Mouse (Mus musculus) midbrain, postnatal 0 days (tissue): Measurements from ENCODE around the gene Calm3. TPM values are rescaled to one million over a fixed set of nuclear protein-coding genes. Genes with fewer than 3 reads are reported as not detected.
"Not testable (repeated sequence)": the region's sequence is repeated elsewhere in the genome, so short reads cannot be mapped to it uniquely, and the experiment has no call there.

ENCODE experiments used
- ATAC-seq: fragments of 200-750 bp; cut with Nextera tagmentation; 2 replicates; pipeline ENCODE4 v1.8.0; 2017; ENCODE audit warnings: moderate number of reproducible peaks, mild to moderate bottlenecking, moderate TSS enrichment, moderate library complexity; ENCODE audit not compliant: low FRiP score
- DNase-seq: peaks from one replicate; pipeline ENCODE4 v3.0.0-alpha.2; 2015; ENCODE audit warnings: low spot score
- H3K27ac ChIP-seq: fragments of 300-500 bp; sonication (generic); 2 replicates; pipeline ENCODE4 v1.5.1; 2014; ENCODE audit warnings: low read depth, mild to moderate bottlenecking, low read length, mixed read lengths
- H3K27me3 ChIP-seq: fragments of 300-500 bp; sonication (generic); 2 replicates; pipeline ENCODE4 v1.6.1; 2014; ENCODE audit warnings: low read length, control low read depth, mixed read lengths; ENCODE audit not compliant: insufficient read depth
- H3K36me3 ChIP-seq: fragments of 300-500 bp; sonication (generic); 2 replicates; pipeline ENCODE4 v1.6.1; 2014; ENCODE audit warnings: low read length, control low read depth, mixed read lengths; ENCODE audit not compliant: insufficient read depth
- H3K4me1 ChIP-seq: fragments of 300-500 bp; sonication (generic); 2 replicates; pipeline ENCODE4 v1.6.1; 2014; ENCODE audit warnings: mild to moderate bottlenecking, control low read depth, antibody characterized with exemption, low read length, mixed read lengths; ENCODE audit not compliant: insufficient read depth
- H3K4me2 ChIP-seq: fragments of 300-500 bp; sonication (generic); 2 replicates; pipeline ENCODE4 v1.6.1; 2014; ENCODE audit warnings: low read depth, mild to moderate bottlenecking, low read length, mixed read lengths; ENCODE audit not compliant: poor library complexity, severe bottlenecking
- H3K4me3 ChIP-seq: fragments of 300-500 bp; sonication (generic); 2 replicates; pipeline ENCODE4 v1.5.1; 2014; ENCODE audit warnings: low read depth, mild to moderate bottlenecking, low read length, moderate library complexity
- H3K9ac ChIP-seq: fragments of 300-500 bp; sonication (generic); replicated peaks from 2 replicates; pipeline ENCODE4 v1.6.1; 2014; ENCODE audit warnings: mild to moderate bottlenecking, low read length, moderate library complexity, mixed read lengths; ENCODE audit not compliant: poor library complexity, severe bottlenecking
- H3K9me3 ChIP-seq: fragments of 300-500 bp; sonication (generic); 2 replicates; pipeline ENCODE4 v1.6.1; 2016; ENCODE audit warnings: low read length, control low read depth
- CTCF ChIP-seq: IDR thresholded peaks from 2 replicates; pipeline ENCODE4 v1.5.1; 2016; ENCODE audit warnings: antibody characterized with exemption, mild to moderate bottlenecking
- WGBS: fragments of 180-500 bp; shearing (Covaris S2); extraction: QIAGEN DNeasy Blood & Tissue Kit; methylation state at CpG from one replicate; pipeline ENCODE4 v1.1.7; 2014; 5-methylcytosine and 5-hydroxymethylcytosine counted together
- polyA plus RNA-seq: library from polyadenylated mRNA; unstranded; fragments of >200 nt; fragmentation: Nextera tagmentation; extraction: Ambion mirVana; gene quantifications from 2 replicates; pipeline ENCODE4 v1.2.1, GENCODE M21; 2015
- total RNA-seq: library from RNA; depleted of rRNA; stranded (reverse); fragments of >200 nt; gene quantifications from 2 replicates; pipeline ENCODE4 v1.2.3, GENCODE M21; 2014

Gene Calm3
- total and polyA plus RNA-seq, 2 experiments from 2014 or later: 467 to 1,985 TPM

- no peak for TF ChIP-seq CTCF
Observed at GRCm38 (mm10) chr7:16956410-16957265, 32.7 kb upstream of the Calm3 start.

GRCm38 (mm10) chr7:16955712-16956111 is 31.8 kb upstream of the Calm3 start:
- 65% methylated on average over 4 of the region's 4 CpGs for WGBS
- H3K4me2 ChIP-seq: no peak overlapping the region
- H3K9me3 ChIP-seq: no peaks in the 10 kb centered on the region
- H3K36me3 ChIP-seq: no peaks in the 10 kb centered on the region
- H3K27ac ChIP-seq: peak overlapping the region; percentile 65; the same call in 1 of the 2 replicates
- TF ChIP-seq CTCF: no peak
- DNase-seq (no peak), ATAC-seq (no peak)
- H3K4me1 ChIP-seq: peaks cover 10% of the 10 kb centered on the region
- H3K4me3 ChIP-seq: no peak overlapping the region
- no peaks in the 10 kb centered on the region for H3K27me3 ChIP-seq
- H3K9ac ChIP-seq: no peak overlapping the region

More at GRCm38 (mm10) chr7:16956410-16957265, 32.7 kb upstream of the Calm3 start:
- H3K4me1 ChIP-seq: peaks cover 15% of the 10 kb centered on the region
- H3K4me2 ChIP-seq: 0 out of 2 replicates have a peak overlapping the region, but pooled peaks have one; percentile 24
- H3K27me3 ChIP-seq: no peaks in the 10 kb centered on the region
- ATAC-seq: peak; percentile 63
- DNase-seq: peak; percentile 84
- 21% methylated on average over 15 of the region's 15 CpGs for WGBS
- no peaks in the 10 kb centered on the region for H3K9me3 ChIP-seq
- no peak overlapping the region for H3K4me3 ChIP-seq
- no peaks in the 10 kb centered on the region for H3K36me3 ChIP-seq
- H3K27ac ChIP-seq: peak overlapping the region; percentile 88
- H3K9ac ChIP-seq: 0 out of 2 replicates have a peak overlapping the region, but pooled peaks have one; percentile 3

GRCm38 (mm10) chr7:16953776-16954175 is 29.9 kb upstream of the Calm3 start:
- H3K4me2 ChIP-seq, H3K9me3 ChIP-seq, H3K36me3 ChIP-seq, H3K4me1 ChIP-seq, H3K27me3 ChIP-seq, ATAC-seq, H3K27ac ChIP-seq, H3K9ac ChIP-seq, DNase-seq, H3K4me3 ChIP-seq: not testable (repeated sequence)
- 70% methylated on average over 2 of the region's 2 CpGs for WGBS

- DNase-seq (peak; percentile 87), ATAC-seq (peak; percentile 48)
- no peak overlapping the region for H3K4me3 ChIP-seq
- H3K9me3 ChIP-seq: no peaks in the 10 kb centered on the region
- H3K9ac ChIP-seq: no peak overlapping the region
- no peaks in the 10 kb centered on the region for H3K27me3 ChIP-seq
- H3K27ac ChIP-seq: peak overlapping the region; percentile 65
- no peak overlapping the region for H3K4me2 ChIP-seq
- 26% methylated on average over 18 of the region's 18 CpGs for WGBS
- TF ChIP-seq CTCF: peak; percentile 87
- H3K4me1 ChIP-seq: peaks cover 12% of the 10 kb centered on the region
- H3K36me3 ChIP-seq: no peaks in the 10 kb centered on the region; the same call in 1 of the 2 replicates
Observed at GRCm38 (mm10) chr7:16950861-16951635, 27.1 kb upstream of the Calm3 start.

GRCm38 (mm10) chr7:16949908-16950841 is 26.3 kb upstream of the Calm3 start:
- DNase-seq (peak; percentile 88), ATAC-seq (peak; percentile 32)
- 9% methylated on average over 29 of the region's 29 CpGs for WGBS
- H3K4me1 ChIP-seq: peaks cover 12% of the 10 kb centered on the region
- H3K4me3 ChIP-seq: peak overlapping the region; percentile 5; the same call in 1 of the 2 replicates
- no peaks in the 10 kb centered on the region for H3K9me3 ChIP-seq
- H3K9ac ChIP-seq: peak overlapping the region; percentile 25; the same call in 1 of the 2 replicates
- H3K4me2 ChIP-seq: peak overlapping the region; percentile 93
- no peaks in the 10 kb centered on the region for H3K27me3 ChIP-seq
- peak overlapping the region; percentile 45 for H3K27ac ChIP-seq
- TF ChIP-seq CTCF: peak; percentile 91
- H3K36me3 ChIP-seq: no peaks in the 10 kb centered on the region; the same call in 1 of the 2 replicates
